Mouse (Mus musculus) lung, postnatal 4 days (tissue): Measurements from ENCODE around the gene Kcnd3.
A peak's percentile ranks its signal among the peaks of the same experiment; 100 is the strongest.

Source experiments
- DNase-seq, 2 experiments: peaks; one replicate each; pipeline ENCODE4 v3.0.0; 2021

Kcnd3 gene

DNA sequence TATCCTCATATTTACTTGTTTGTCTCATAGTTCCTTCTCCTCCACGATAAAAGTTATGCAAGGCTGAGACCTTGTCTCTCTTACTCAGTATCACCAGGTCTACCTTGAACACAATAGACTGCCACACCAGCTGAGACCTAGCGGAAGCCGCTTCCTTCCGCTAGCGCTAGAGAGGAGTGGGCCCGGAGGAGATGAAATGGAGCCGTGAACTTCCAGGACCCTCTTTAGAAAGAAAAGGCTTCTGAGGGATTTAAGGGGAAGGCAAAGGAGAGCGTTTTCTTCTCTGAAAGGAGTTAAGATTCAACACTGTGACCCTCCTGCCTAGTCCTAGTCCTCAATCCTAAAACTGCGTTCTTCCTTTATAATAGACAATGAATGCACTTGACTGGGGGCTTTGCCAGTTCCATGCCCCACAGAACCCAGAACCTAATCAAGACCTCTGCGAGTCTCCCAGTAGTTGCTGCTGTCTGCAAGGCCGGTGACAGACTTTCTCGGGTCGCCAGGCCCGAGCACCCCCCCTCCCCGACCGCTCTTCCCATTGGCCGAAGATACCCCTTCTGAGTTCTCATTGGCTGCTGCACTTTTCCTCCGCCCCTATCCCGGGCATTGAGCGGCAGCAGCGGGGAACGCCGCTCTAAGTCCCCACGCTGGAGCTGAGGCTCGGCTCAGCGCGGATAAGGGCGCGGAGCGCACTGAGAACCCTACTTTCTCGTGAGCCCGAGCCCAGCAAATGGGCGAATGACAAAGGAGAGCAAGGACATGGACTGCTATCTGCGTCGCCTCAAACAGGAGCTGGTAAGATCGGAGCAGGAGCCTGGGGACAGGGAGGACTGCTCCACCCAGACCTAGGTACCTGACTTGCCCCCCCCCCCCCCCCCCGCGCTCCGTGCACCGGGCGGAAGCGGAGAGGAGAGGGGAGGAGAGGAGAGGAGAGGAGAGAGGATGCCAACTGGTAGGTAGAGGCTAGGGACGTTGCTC lies 252.2 kb downstream of the Kcnd3 start, which contains the start of gene Inka2:
TSS of gene Inka2 (plus strand) at position 569 of the 978 bp plus-strand sequence.
- peak; percentile 85 to 89 for DNase-seq

- peak; percentile 63 to 69 for DNase-seq
Measured at GRCm38 (mm10) chr3:105705061-105705549, 253.0 kb downstream of the Kcnd3 start.

DNA sequence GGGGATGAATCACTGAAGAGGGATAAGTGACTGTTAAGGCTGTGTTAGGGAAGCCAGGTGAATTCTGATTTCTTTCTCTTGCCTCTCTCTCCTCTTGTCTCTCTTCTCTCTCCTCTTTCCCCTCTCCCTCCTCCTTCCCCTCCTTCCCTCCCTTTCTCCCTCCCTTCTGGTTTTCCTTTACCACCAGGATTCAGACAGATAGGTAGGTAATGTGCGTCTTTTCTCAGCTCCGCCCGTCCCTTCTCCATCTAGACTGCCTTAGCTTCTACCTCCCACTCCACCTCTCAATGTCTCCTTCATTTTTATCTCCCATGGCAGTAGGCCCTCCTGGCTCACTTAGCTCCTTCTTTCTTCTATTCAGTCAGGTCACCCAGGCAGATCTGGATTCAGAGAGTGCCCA lies 253.4 kb downstream of the Kcnd3 start:
- no peak for DNase-seq

DNA sequence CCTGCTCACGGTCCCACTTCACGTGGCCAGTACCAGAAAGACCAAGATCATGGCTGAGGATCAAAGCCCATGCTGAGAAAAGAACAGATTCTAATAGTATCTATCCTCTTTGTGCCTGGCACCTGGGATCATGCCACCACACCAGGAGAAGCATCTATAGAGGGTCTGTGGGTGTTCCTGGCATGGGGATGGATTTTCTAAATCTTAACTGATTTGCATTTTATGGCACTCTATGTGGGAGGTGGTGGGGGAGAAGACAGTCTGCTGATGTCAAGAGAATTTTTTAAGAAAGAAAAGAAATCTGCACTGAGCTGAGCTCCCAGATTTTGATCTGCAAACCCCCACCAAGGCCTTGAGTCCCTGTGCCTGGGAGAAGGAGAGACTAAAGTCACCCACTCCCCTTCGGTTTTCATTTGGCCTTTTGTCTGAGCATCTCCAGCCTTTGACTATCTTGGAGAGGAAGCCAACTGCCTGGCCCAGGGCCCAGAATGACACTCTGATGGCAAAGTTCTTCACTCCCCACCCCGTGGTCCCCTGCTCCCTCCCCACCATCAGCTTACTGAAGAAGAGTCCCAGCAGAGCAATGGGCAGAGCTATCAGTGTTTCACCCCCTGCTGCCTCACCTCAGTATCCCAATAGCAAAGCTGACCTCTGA lies 254.4 kb downstream of the Kcnd3 start:
- peak; percentile 61 to 69 for DNase-seq

- no peak for DNase-seq
Measured at GRCm38 (mm10) chr3:105707590-105707989, 255.5 kb downstream of the Kcnd3 start.

- DNase-seq, result peak in 1 of 2 experiments; percentile 70
Measured at GRCm38 (mm10) chr3:105710246-105710645, 258.1 kb downstream of the Kcnd3 start.

- DNase-seq, result peak; percentile 41 to 64
Measured at GRCm38 (mm10) chr3:105711741-105712140, 259.6 kb downstream of the Kcnd3 start.

- no peak for DNase-seq
Measured at GRCm38 (mm10) chr3:105712827-105713226, 260.7 kb downstream of the Kcnd3 start.

DNA sequence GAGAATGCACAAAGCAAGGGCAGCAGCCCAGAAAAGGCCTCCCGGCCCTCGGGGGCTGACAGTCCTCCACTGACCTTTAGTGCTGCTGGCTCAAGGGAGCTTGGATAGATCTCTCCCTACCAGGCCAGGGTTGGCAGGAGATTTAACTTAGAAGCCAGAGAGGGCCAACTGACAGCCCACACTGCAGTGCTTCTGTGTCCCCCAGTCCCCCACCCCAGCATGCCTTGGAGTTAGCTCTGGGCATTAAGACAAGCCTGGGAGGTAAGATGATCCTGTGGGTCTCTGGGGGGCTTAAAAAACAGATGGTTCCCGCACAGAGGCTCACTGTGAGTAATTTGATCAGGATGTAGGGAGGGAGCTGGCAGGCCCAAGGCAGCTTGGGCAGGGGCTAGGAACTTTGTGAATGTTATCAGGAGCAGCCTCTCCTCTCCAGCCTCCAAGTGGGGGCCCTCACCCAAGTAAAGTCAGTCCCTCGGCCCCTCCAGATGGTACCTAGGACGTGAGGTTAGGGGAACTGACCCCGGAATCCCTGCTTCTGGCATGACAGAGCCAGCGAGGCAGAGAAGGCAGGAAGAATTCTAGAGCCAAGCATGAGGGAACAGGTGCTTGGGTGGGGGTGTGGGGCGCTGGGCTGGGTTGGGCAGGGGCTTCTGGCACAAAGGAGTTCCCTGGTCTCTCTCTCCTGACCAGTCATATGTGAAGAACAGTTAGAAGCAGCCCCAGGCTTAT lies 262.1 kb downstream of the Kcnd3 start:
- DNase-seq, result no peak

GRCm38 (mm10) chr3:105714820-105715167 lies 262.7 kb downstream of the Kcnd3 start:
- DNase-seq, result no peak

- peak in 1 of 2 experiments; percentile 36 for DNase-seq
Measured at GRCm38 (mm10) chr3:105716353-105717000, 264.3 kb downstream of the Kcnd3 start.

DNA sequence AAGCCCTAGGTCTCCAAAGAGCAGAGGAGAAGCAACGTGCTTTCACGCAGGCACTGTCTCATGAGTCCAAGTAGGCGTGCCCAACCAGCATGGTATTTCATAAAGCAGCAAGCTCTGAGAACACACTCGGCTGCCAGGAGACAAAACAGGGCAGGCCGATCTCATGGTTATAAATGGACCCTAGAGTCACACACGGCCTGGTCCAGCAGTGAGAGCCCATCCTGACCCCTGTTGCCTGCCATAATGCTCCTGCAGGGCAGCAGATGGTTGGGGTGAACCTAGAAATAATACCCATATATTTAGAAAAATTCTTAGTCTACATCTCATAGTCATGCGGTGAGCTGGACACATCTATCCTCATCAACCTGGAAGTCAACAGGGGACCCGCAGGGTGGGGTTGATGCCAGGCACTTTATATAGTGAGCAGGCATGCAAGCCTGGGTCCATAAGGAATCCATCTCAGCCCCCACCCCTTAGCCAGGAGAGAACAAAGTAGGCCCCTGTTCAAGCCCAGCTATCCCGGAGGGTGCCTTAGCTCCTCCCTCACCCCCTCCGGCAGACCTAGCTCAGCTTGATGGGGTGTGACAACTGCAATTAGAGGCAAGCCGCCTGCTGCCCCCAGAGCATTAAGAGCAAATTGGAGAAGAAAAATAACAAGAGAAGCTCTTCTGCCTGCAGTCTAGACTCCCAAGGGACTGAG lies 265.9 kb downstream of the Kcnd3 start:
- no peak for DNase-seq

DNA sequence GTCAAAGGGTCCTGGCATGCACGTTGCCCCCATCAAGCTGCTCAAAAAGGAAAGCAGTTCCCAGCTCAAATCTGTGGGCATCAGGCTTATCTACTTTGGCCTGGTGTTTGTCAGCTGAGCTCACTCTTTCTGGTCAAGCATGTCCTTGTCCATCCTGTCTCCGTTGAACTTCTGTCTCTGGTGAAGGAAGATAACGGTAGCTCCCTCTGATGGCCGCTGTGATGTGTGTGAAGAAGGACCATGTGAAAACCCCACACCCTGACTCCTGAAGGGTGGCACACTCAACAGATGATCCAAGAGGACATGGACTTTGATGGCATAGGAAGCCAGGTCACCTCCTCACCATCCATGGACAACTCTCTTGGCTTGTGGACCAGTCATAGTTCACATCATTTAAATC lies 266.6 kb downstream of the Kcnd3 start:
- DNase-seq, result no peak

DNA sequence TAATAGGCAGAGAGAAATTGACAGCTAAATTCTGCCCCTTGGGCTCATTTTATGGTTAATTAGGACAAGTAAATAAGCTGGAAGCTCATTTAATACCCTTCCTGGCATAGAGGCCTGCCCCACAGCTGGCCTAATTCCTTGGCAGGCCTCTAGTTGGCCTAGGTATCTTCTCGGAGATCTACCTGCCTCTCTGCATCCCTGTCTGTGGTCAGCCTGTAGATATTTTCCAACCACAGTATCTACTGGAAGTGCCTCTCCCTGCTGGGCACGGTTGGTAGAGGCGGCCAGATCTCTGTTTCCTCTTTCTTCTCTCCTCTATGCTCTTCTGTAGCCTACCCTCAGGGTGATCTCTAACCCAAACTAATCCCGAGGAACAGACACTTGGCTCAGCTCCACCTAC lies 267.8 kb downstream of the Kcnd3 start:
- no peak for DNase-seq

DNA sequence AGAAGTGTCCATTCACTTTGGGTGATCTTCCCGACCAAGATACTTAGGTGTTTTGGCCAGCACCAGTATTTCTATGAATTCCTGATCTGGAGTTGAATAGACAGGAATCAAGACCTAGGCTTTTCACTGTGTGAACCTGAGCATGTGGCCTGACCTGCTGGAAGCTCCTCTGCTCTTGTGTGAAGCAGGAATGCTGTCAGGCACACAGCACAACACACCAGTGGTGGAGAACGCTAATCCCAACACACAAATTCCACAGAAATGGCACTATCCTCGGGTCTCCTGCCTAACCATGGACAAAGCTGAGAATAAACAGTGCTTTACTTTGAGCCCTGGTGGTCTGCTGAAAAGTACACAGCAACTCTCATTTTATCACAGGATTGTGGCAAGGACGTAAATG lies 268.4 kb downstream of the Kcnd3 start:
- no peak for DNase-seq

GRCm38 (mm10) chr3:105721681-105722201 lies 269.6 kb downstream of the Kcnd3 start:
- no peak for DNase-seq

GRCm38 (mm10) chr3:105722510-105722909 lies 270.4 kb downstream of the Kcnd3 start:
- no peak for DNase-seq
